Mouse (Mus musculus): ENCODE measurements around the gene Ctsa.

Gene Ctsa

GRCm38 (mm10) chr2:164804533-164805331, 27.9 kb upstream of the Ctsa start, which contains the start of the genes Acot8 and Zswim3:
TSS of gene Acot8 (minus strand) at chr2:164804882.
TSS of gene Zswim3 (plus strand) at chr2:164805098.
- peak; percentile 99 for DNase-seq (ENCODE audit: extremely low read depth, low read depth)

- DNase-seq (ENCODE audit: extremely low read depth, low read depth) = peak; percentile 29
These were observed 27.3 kb upstream of the Ctsa start for GRCm38 (mm10) chr2:164805332-164805718.

- no peak for DNase-seq (ENCODE audit: extremely low read depth, low read depth)
These were observed 26.1 kb upstream of the Ctsa start for GRCm38 (mm10) chr2:164806614-164807013.

GRCm38 (mm10) chr2:164813557-164813956, 19.1 kb upstream of the Ctsa start:
- DNase-seq (ENCODE audit: extremely low read depth, low read depth) = no peak

- DNase-seq (ENCODE audit: extremely low read depth, low read depth) = no peak
These were observed 17.3 kb upstream of the Ctsa start for GRCm38 (mm10) chr2:164815348-164815747.

GRCm38 (mm10) chr2:164815821-164816220, 16.9 kb upstream of the Ctsa start:
- DNase-seq (ENCODE audit: extremely low read depth, low read depth) = no peak

- no peak for DNase-seq (ENCODE audit: extremely low read depth, low read depth)
These were observed 15.5 kb upstream of the Ctsa start for GRCm38 (mm10) chr2:164817206-164817605.

GRCm38 (mm10) chr2:164817703-164818102, 15.0 kb upstream of the Ctsa start:
- no peak for DNase-seq (ENCODE audit: extremely low read depth, low read depth)

GRCm38 (mm10) chr2:164821060-164821459, 11.6 kb upstream of the Ctsa start:
- no peak for DNase-seq (ENCODE audit: extremely low read depth, low read depth)

GRCm38 (mm10) chr2:164822636-164823165, 10.0 kb upstream of the Ctsa start, which contains the start of gene Zswim1:
TSS of gene Zswim1 (plus strand) at chr2:164822686.
- DNase-seq (ENCODE audit: extremely low read depth, low read depth) = peak; percentile 98

GRCm38 (mm10) chr2:164823181-164823585, 9.5 kb upstream of the Ctsa start:
- peak; percentile 71 for DNase-seq (ENCODE audit: extremely low read depth, low read depth)

GRCm38 (mm10) chr2:164823969-164824368, 8.7 kb upstream of the Ctsa start:
- DNase-seq (ENCODE audit: extremely low read depth, low read depth) = no peak

GRCm38 (mm10) chr2:164825521-164825920, 7.2 kb upstream of the Ctsa start:
- DNase-seq (ENCODE audit: extremely low read depth, low read depth) = no peak

GRCm38 (mm10) chr2:164827146-164827850, 5.4 kb upstream of the Ctsa start:
- peak; percentile 79 for DNase-seq (ENCODE audit: extremely low read depth, low read depth)

GRCm38 (mm10) chr2:164828437-164828836, 4.2 kb upstream of the Ctsa start, which contains the start of gene Spata25:
TSS of gene Spata25 (minus strand) at chr2:164828537.
- DNase-seq (ENCODE audit: extremely low read depth, low read depth) = no peak

- DNase-seq (ENCODE audit: extremely low read depth, low read depth) = no peak
These were observed 3.6 kb upstream of the Ctsa start for GRCm38 (mm10) chr2:164829090-164829489.

- DNase-seq (ENCODE audit: extremely low read depth, low read depth) = no peak
These were observed 1.6 kb upstream of the Ctsa start for GRCm38 (mm10) chr2:164831029-164831428.

- DNase-seq (ENCODE audit: extremely low read depth, low read depth) = no peak
These were observed 483 bp upstream of the Ctsa start for GRCm38 (mm10) chr2:164832032-164832747.

- DNase-seq (ENCODE audit: extremely low read depth, low read depth) = peak; percentile 93
These were observed 764 bp downstream of the Ctsa start, which contains the start of gene Neurl2 for GRCm38 (mm10) chr2:164833314-164833959. TSS of gene Neurl2 (minus strand) at chr2:164833456.

GRCm38 (mm10) chr2:164834531-164834930, 1.9 kb downstream of the Ctsa start:
- no peak for DNase-seq (ENCODE audit: extremely low read depth, low read depth)

GRCm38 (mm10) chr2:164835164-164835563, 2.5 kb downstream of the Ctsa start:
- DNase-seq (ENCODE audit: extremely low read depth, low read depth) = no peak
